In the genomic region with DNA sequence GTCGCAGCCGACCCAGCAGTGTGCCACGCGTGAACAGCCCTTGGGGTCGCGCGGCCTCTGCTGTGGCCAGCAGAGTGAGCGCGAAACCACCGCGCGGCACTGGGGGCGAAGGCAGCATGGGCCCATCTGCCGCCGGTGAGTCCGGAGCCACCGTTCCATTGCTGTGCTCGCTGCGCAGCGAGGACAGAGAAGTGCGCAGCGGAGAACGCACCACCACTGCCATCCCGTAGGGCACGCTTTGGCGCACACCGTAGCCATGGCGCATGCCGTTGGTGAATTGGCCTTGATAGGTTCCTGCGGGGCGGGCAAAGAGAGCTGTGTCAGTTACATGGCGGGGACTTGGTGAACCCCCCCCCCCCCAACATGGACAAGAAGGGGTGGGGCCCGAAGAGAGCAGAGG, we compare ENCODE assay signal across 12 mouse cellular contexts. TPM values are rescaled to one million over a fixed set of nuclear protein-coding genes. Genes with fewer than 3 reads are reported as not detected.
DNase-seq lines count a peak whose midpoint lies in the region; ATAC-seq and TF ChIP-seq lines count a peak whose summit lies in the region.
"Had no signal": no experiment of that assay in that cellular context is flagged by ENCODE, and none has a peak within 500 bp of the region (broad histone marks: within the 10 kb centered on the region; RNA-seq: fewer than 3 reads in every experiment).

No protein-coding gene starts in this region.

- TF ChIP-seq EP300 in ES-Bruce4 (IDR thresholded peaks at IDR 0.05; ENCODE audit: insufficient read depth, low read depth, low read length), result no peak

- H3K9me3 ChIP-seq in forebrain, embryonic 15.5 days, result no peaks in the 10 kb centered on the region
- no peaks in the 10 kb centered on the region for H3K9me3 ChIP-seq in forebrain, postnatal 0 days (ENCODE audit: low read length)
- H3K9me3 ChIP-seq in intestine, embryonic 15.5 days, result no peaks in the 10 kb centered on the region
- H3K9me3 ChIP-seq in intestine, postnatal 0 days (ENCODE audit: control insufficient read depth), result no peaks in the 10 kb centered on the region
- H3K9me3 ChIP-seq in ES-Bruce4 (replicated peaks; ENCODE audit: control insufficient read depth, insufficient read depth, low read length, poor library complexity, severe bottlenecking), result no peaks in the 10 kb centered on the region
- no peaks in the 10 kb centered on the region for H3K9me3 ChIP-seq in hindbrain, embryonic 15.5 days
- H3K9me3 ChIP-seq: stomach, embryonic 15.5 days had no signal

- H3K27me3 ChIP-seq in forebrain, embryonic 15.5 days, result peaks cover 27% of the 10 kb centered on the region
- H3K27me3 ChIP-seq in forebrain, postnatal 0 days (ENCODE audit: insufficient read depth, low read length), result peaks cover 25% of the 10 kb centered on the region
- H3K27me3 ChIP-seq in intestine, embryonic 15.5 days (replicated peaks), result peaks cover 33% of the 10 kb centered on the region
- H3K27me3 ChIP-seq in intestine, postnatal 0 days (replicated peaks; ENCODE audit: control insufficient read depth, insufficient read depth, low read length), result peaks cover 14% of the 10 kb centered on the region
- no peaks in the 10 kb centered on the region for H3K27me3 ChIP-seq in ES-Bruce4 (ENCODE audit: control insufficient read depth, insufficient read depth, low read length, poor library complexity, severe bottlenecking)
- peaks cover 31% of the 10 kb centered on the region for H3K27me3 ChIP-seq in hindbrain, embryonic 15.5 days

- no peak for TF ChIP-seq POLR2A in ES-Bruce4 (IDR thresholded peaks at IDR 0.05; ENCODE audit: insufficient read depth, low read length)

- no peak for TF ChIP-seq CTCF in forebrain, postnatal 0 days (IDR thresholded peaks at IDR 0.05; ENCODE audit: low read depth)
- TF ChIP-seq CTCF in intestine, postnatal 0 days (IDR thresholded peaks at IDR 0.05; ENCODE audit: low read depth), result no peak
- no peak for TF ChIP-seq CTCF in ES-Bruce4 (IDR thresholded peaks at IDR 0.05; ENCODE audit: low read depth, low read length)

- no peak overlapping the region for H3K9ac ChIP-seq in forebrain, embryonic 15.5 days (replicated peaks)
- H3K9ac ChIP-seq in forebrain, postnatal 0 days, result no peak overlapping the region
- H3K9ac ChIP-seq in intestine, embryonic 15.5 days, result no peak overlapping the region
- no peak overlapping the region for H3K9ac ChIP-seq in intestine, postnatal 0 days (ENCODE audit: low read depth, low read length)
- peak overlapping the region; percentile 7; the same call in 1 of the 2 replicates for H3K9ac ChIP-seq in ES-Bruce4 (ENCODE audit: low read depth, poor library complexity, severe bottlenecking)
- no peak overlapping the region for H3K9ac ChIP-seq in hindbrain, embryonic 15.5 days
- H3K9ac ChIP-seq: stomach, embryonic 15.5 days had no signal

- H3K4me2 ChIP-seq in forebrain, embryonic 15.5 days (replicated peaks), result 0 out of 2 replicates have a peak overlapping the region, but pooled peaks have one; percentile 2
- H3K4me2 ChIP-seq in forebrain, postnatal 0 days (ENCODE audit: low read depth), result no peak overlapping the region
- H3K4me2 ChIP-seq in intestine, embryonic 15.5 days (replicated peaks), result peak overlapping the region; percentile 24; the same call in 1 of the 2 replicates
- H3K4me2 ChIP-seq in intestine, postnatal 0 days (replicated peaks; ENCODE audit: low read depth), result no peak overlapping the region
- peak overlapping the region; percentile 35; the same call in 1 of the 2 replicates for H3K4me2 ChIP-seq in hindbrain, embryonic 15.5 days
- H3K4me2 ChIP-seq: stomach, embryonic 15.5 days had no signal

- no peak overlapping the region for H3K27ac ChIP-seq in forebrain, embryonic 15.5 days (replicated peaks)
- no peak overlapping the region for H3K27ac ChIP-seq in forebrain, postnatal 0 days (ENCODE audit: low read depth, low read length)
- no peak overlapping the region for H3K27ac ChIP-seq in intestine, embryonic 15.5 days
- no peak overlapping the region for H3K27ac ChIP-seq in intestine, postnatal 0 days (ENCODE audit: low read depth, low read length)
- no peak overlapping the region for H3K27ac ChIP-seq in ES-Bruce4 (ENCODE audit: insufficient read depth, low read length)
- H3K27ac ChIP-seq in hindbrain, embryonic 15.5 days (replicated peaks), result no peak overlapping the region
- H3K27ac ChIP-seq: stomach, embryonic 15.5 days had no signal

- WGBS in forebrain, embryonic 15.5 days, result 43% methylated on average over 33 of the region's 33 CpGs
- 50% methylated on average over 33 of the region's 33 CpGs for WGBS in forebrain, postnatal 0 days
- WGBS in intestine, embryonic 15.5 days, result 42% methylated on average over 33 of the region's 33 CpGs
- 36% methylated on average over 33 of the region's 33 CpGs for WGBS in intestine, postnatal 0 days
- WGBS in hindbrain, embryonic 15.5 days, result 42% methylated on average over 33 of the region's 33 CpGs

- no peaks in the 10 kb centered on the region for H3K36me3 ChIP-seq in forebrain, embryonic 15.5 days
- no peaks in the 10 kb centered on the region for H3K36me3 ChIP-seq in forebrain, postnatal 0 days (ENCODE audit: insufficient read depth)
- no peaks in the 10 kb centered on the region; the same call in 1 of the 2 replicates for H3K36me3 ChIP-seq in intestine, embryonic 15.5 days
- H3K36me3 ChIP-seq in intestine, postnatal 0 days (ENCODE audit: control insufficient read depth, insufficient read depth), result no peaks in the 10 kb centered on the region
- no peaks in the 10 kb centered on the region for H3K36me3 ChIP-seq in ES-Bruce4 (ENCODE audit: control insufficient read depth, insufficient read depth, low read length, poor library complexity, severe bottlenecking)
- no peaks in the 10 kb centered on the region for H3K36me3 ChIP-seq in hindbrain, embryonic 15.5 days

- ATAC-seq in forebrain, embryonic 15.5 days (replicated peaks), result no peak
- ATAC-seq in forebrain, postnatal 0 days, result no peak
- ATAC-seq in intestine, embryonic 15.5 days, result no peak
- ATAC-seq in intestine, postnatal 0 days, result no peak
- ATAC-seq in hindbrain, embryonic 15.5 days (ENCODE audit: low FRiP score, low read depth), result no peak
- ATAC-seq: forebrain, embryonic 14.5 days had no signal

- H3K4me1 ChIP-seq in forebrain, embryonic 15.5 days, result no peaks in the 10 kb centered on the region
- H3K4me1 ChIP-seq in forebrain, postnatal 0 days (ENCODE audit: insufficient read depth), result no peaks in the 10 kb centered on the region
- no peaks in the 10 kb centered on the region for H3K4me1 ChIP-seq in intestine, embryonic 15.5 days (replicated peaks)
- H3K4me1 ChIP-seq in intestine, postnatal 0 days (replicated peaks; ENCODE audit: control insufficient read depth, insufficient read depth, low read length), result no peaks in the 10 kb centered on the region
- H3K4me1 ChIP-seq in ES-Bruce4 (ENCODE audit: control insufficient read depth, insufficient read depth, low read length), result no peaks in the 10 kb centered on the region
- H3K4me1 ChIP-seq in hindbrain, embryonic 15.5 days (replicated peaks), result no peaks in the 10 kb centered on the region
- H3K4me1 ChIP-seq: stomach, embryonic 15.5 days had no signal

- H3K4me3 ChIP-seq in forebrain, embryonic 15.5 days, result no peak overlapping the region
- no peak overlapping the region for H3K4me3 ChIP-seq in forebrain, postnatal 0 days (ENCODE audit: low read depth, low read length)
- H3K4me3 ChIP-seq in intestine, embryonic 15.5 days (replicated peaks), result no peak overlapping the region
- no peak overlapping the region for H3K4me3 ChIP-seq in intestine, postnatal 0 days (ENCODE audit: low read depth, low read length)
- H3K4me3 ChIP-seq in ES-Bruce4 (ENCODE audit: low read depth, low read length), result peak overlapping the region; percentile 16
- peak overlapping the region; percentile 11; the same call in 1 of the 2 replicates for H3K4me3 ChIP-seq in hindbrain, embryonic 15.5 days
- H3K4me3 ChIP-seq: stomach, embryonic 15.5 days had no signal

- DNase-seq in forebrain, postnatal 0 days, result no peak
- no peak for DNase-seq in thymus, postnatal 36 days
- DNase-seq in frontal cortex, postnatal 14 days (ENCODE audit: low spot score in 2 of 2), result no peak
- DNase-seq: adrenal gland, adult 8-10 months had no signal

RNA-seq across cellular contexts. Expression of gene Jph2, which starts 21.7 kb away (rescaled TPM):
- 0.22 and 0.25 TPM in 2 replicates for polyA plus RNA-seq in forebrain, embryonic 15.5 days (2015; fragmentation: Nextera tagmentation; extraction: Ambion mirVana)
- 0.69 and 1.9 TPM in 2 replicates for total RNA-seq in forebrain, postnatal 0 days (2014; rRNA removed)
- polyA plus RNA-seq in forebrain, postnatal 0 days (2015; fragmentation: Nextera tagmentation; extraction: Ambion mirVana), result 0.40 and 0.82 TPM in 2 replicates
- polyA plus RNA-seq in intestine, embryonic 15.5 days (2015; fragmentation: Nextera tagmentation; extraction: Ambion mirVana), result 8.5 and 9.8 TPM in 2 replicates
- polyA plus RNA-seq in intestine, postnatal 0 days (2015; fragmentation: Nextera tagmentation; extraction: Ambion mirVana), result 9.8 and 10.0 TPM in 2 replicates
- polyA plus RNA-seq in ES-Bruce4 (2011; ENCODE audit: insufficient read depth, insufficient read length, low read depth, missing spikeins), result 5.8 and 6.6 TPM in 2 replicates
- 0.74 and 0.75 TPM in 2 replicates for polyA plus RNA-seq in hindbrain, embryonic 15.5 days (2015; fragmentation: Nextera tagmentation; extraction: Ambion mirVana)
- total RNA-seq: granulocyte monocyte progenitor cell, adult 5-6 weeks had no signal

RNA-seq across cellular contexts. Expression of gene Oser1, which starts 48.4 kb away (rescaled TPM):
- polyA plus RNA-seq in forebrain, embryonic 15.5 days (2015; fragmentation: Nextera tagmentation; extraction: Ambion mirVana), result 75.4 and 79.1 TPM in 2 replicates
- total RNA-seq in forebrain, postnatal 0 days (2014; rRNA removed), result 25.2 and 26.6 TPM in 2 replicates
- 52.4 and 57.3 TPM in 2 replicates for polyA plus RNA-seq in forebrain, postnatal 0 days (2015; fragmentation: Nextera tagmentation; extraction: Ambion mirVana)
- polyA plus RNA-seq in intestine, embryonic 15.5 days (2015; fragmentation: Nextera tagmentation; extraction: Ambion mirVana), result 83.2 and 87.4 TPM in 2 replicates
- 62.3 and 64.5 TPM in 2 replicates for polyA plus RNA-seq in intestine, postnatal 0 days (2015; fragmentation: Nextera tagmentation; extraction: Ambion mirVana)
- 48.3 and 50.6 TPM in 2 replicates for polyA plus RNA-seq in ES-Bruce4 (2011; ENCODE audit: insufficient read depth, insufficient read length, low read depth, missing spikeins)
- 72.1 and 78.6 TPM in 2 replicates for polyA plus RNA-seq in hindbrain, embryonic 15.5 days (2015; fragmentation: Nextera tagmentation; extraction: Ambion mirVana)

Comparison
In these comparisons a context has a peak if more than half of its experiments do, and no peak if none do; other contexts are left out.
1. H3K4me2 ChIP-seq: peak in forebrain, embryonic 15.5 days (single experiment), intestine, embryonic 15.5 days (single experiment) and hindbrain, embryonic 15.5 days (single experiment); none in forebrain, postnatal 0 days (single experiment) and intestine, postnatal 0 days (single experiment).
2. H3K4me3 ChIP-seq: peak in ES-Bruce4 (single experiment) and hindbrain, embryonic 15.5 days (single experiment); none in forebrain, embryonic 15.5 days (single experiment), forebrain, postnatal 0 days (single experiment), intestine, embryonic 15.5 days (single experiment) and intestine, postnatal 0 days (single experiment).